Mouse (Mus musculus) spleen, adult 2 months (tissue): ENCODE results near the gene Mrps23.

ENCODE experiments used
- CTCF ChIP-seq: fragments of 200-500 bp; IDR thresholded peaks from 2 replicates; pipeline ENCODE4 v1.5.1; 2011; ENCODE audit warnings: mild to moderate bottlenecking, inconsistent platforms; ENCODE audit not compliant: insufficient read depth, insufficient read length, insufficient replicate concordance; ENCODE audit errors: extremely low read depth
- POLR2A ChIP-seq: fragments of 200-500 bp; IDR thresholded peaks from 2 replicates; pipeline ENCODE4 v1.6.1; 2011; ENCODE audit warnings: low read depth, low read length, inconsistent platforms

DNA sequence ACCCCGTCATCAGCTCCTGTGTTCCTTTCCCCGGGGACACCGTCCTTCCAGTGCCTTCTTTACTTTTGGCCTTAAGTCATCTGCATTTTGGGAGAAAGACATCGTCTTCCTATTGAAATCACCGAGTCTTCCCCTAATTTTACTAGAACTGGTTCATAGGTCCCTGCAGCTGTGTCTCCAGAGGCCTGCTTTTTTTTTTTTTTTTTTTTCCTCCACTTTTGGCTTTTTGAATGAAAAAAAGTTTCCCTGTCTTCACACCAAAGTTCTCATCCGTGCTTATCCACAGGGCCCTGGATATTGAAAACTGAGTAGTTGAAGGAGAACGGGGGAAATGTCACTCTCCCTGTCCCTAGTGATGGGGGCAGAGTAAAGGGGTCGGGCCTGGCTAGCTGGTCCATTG, 16.0 kb upstream of the Mrps23 start:
- no peak for TF ChIP-seq POLR2A
- no peak for TF ChIP-seq CTCF
